Mouse (Mus musculus): ENCODE measurements at regions not wholly inside any gene's neighbourhood (a gene's known extent, or its start where the extent isn't known, plus 50 kb on each side); places are given as distances from the start of the nearest gene placed in this dataset.

DNA sequence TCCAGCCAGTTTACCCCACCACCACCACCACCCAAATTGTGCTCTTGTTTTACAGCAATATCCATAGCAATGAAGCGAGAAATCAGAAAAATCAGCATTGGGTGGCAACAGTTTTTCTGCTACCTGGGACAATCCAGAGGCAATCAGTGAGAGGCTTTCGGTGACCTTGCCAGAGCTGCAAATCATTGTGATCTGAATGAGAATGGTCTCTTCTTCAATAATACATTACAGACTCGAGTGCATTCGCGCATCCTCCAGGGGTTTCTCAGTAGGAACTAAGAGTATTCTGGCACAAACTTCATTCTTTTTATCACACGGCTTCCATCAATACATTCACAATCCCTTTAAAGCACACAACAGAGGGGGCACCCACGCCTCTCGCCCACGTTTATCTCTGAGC is 91.2 kb downstream of the Srek1 start:
- Histone ChIP-seq H3K27ac (ENCODE audit: low read depth, low read length) (no peak overlapping the region), H3K9me3 (ENCODE audit: control insufficient read depth) (no peaks in the 10 kb centered on the region), H3K4me2 (replicated peaks; ENCODE audit: low read depth) (no peak overlapping the region), H3K27me3 (replicated peaks; ENCODE audit: control insufficient read depth, insufficient read depth, low read length) (no peaks in the 10 kb centered on the region), H3K9ac (ENCODE audit: low read depth, low read length) (no peak overlapping the region), H3K4me1 (replicated peaks; ENCODE audit: control insufficient read depth, insufficient read depth, low read length) (no peaks in the 10 kb centered on the region), H3K36me3 (ENCODE audit: control insufficient read depth, insufficient read depth) (no peaks in the 10 kb centered on the region), H3K4me3 (ENCODE audit: low read depth, low read length) (no peak overlapping the region)
- no peak for TF ChIP-seq CTCF (IDR thresholded peaks at IDR 0.05; ENCODE audit: low read depth)
- 79% methylated on average over 9 of the region's 9 CpGs for WGBS
- no peak for ATAC-seq

DNA sequence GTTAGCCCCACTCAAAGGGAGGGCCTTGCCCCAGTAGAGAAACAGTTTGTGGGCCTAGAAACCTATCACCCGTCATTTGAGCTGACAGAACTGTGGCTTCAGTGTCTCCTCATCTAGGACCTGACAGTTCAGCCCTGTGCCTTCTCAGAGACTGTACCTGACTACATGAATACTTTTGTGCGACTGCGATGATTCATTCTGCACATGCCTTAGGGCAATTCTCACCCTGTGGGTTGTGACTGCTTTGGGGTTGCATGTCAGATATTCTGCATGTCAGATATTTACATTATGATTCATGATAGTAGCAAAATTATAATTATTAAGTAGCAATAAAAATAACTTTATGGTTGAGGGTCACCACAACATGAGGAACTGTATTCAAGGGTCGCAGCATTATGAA is 93.7 kb downstream of the Srek1 start:
- H3K4me2 ChIP-seq (replicated peaks; ENCODE audit: low read depth) = no peak overlapping the region
- 85% methylated on average over 4 of the region's 4 CpGs for WGBS
- no peaks in the 10 kb centered on the region for H3K27me3 ChIP-seq (replicated peaks; ENCODE audit: control insufficient read depth, insufficient read depth, low read length)
- no peak overlapping the region for H3K9ac ChIP-seq (ENCODE audit: low read depth, low read length)
- no peak overlapping the region for H3K27ac ChIP-seq (ENCODE audit: low read depth, low read length)
- no peak overlapping the region for H3K4me3 ChIP-seq (ENCODE audit: low read depth, low read length)
- H3K36me3 ChIP-seq (ENCODE audit: control insufficient read depth, insufficient read depth) = no peaks in the 10 kb centered on the region
- no peaks in the 10 kb centered on the region for H3K9me3 ChIP-seq (ENCODE audit: control insufficient read depth)
- ATAC-seq = no peak
- no peak for TF ChIP-seq CTCF (IDR thresholded peaks at IDR 0.05; ENCODE audit: low read depth)
- H3K4me1 ChIP-seq (replicated peaks; ENCODE audit: control insufficient read depth, insufficient read depth, low read length) = no peaks in the 10 kb centered on the region

DNA sequence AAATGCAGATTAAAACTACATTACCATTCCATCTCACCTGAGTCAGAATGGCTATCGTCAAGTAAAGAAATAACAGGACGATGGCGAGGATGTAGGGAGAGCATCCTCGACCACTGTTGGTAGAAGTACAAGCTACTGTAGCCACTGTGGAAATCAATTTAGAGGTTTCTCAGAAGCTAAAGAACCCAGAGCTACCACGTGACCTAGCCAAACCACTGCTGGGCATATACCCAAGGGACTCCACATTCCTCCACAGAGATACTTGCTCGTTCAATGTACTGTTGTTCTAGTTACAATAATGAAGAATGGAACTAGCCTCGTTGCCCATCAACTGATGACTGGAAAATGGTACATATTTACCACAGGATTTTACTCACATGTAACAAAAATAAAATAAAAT is 94.4 kb downstream of the Srek1 start:
- no peak for TF ChIP-seq CTCF (IDR thresholded peaks at IDR 0.05; ENCODE audit: low read depth)
- WGBS = 86% methylated on average over 7 of the region's 7 CpGs
- H3K4me1 ChIP-seq (replicated peaks; ENCODE audit: control insufficient read depth, insufficient read depth, low read length) = no peaks in the 10 kb centered on the region

DNA sequence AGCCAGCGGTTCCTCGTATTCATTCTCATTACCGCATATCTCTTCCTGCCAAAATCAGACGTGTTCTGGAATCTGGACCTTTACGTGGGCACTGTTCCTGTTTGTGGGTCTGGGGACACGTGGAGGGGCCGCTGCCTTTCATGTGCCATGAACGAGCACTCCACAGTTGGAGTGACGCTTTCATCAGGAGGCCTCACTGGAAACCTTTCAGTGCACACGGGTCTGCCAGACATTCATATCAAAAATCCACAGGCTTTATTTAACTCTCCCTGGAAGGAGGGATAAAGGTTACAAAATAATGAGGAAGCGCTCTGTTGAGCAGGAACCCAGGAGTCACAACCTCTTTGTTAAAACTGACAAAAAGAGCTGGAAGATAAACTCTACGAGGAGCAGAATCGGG is 97.6 kb downstream of the Srek1 start:
- TF ChIP-seq CTCF (IDR thresholded peaks at IDR 0.05; ENCODE audit: low read depth) = no peak
- Histone ChIP-seq H3K4me3 (ENCODE audit: low read depth, low read length) (no peak overlapping the region), H3K9me3 (ENCODE audit: control insufficient read depth) (no peaks in the 10 kb centered on the region), H3K27ac (ENCODE audit: low read depth, low read length) (no peak overlapping the region), H3K27me3 (replicated peaks; ENCODE audit: control insufficient read depth, insufficient read depth, low read length) (no peaks in the 10 kb centered on the region), H3K36me3 (ENCODE audit: control insufficient read depth, insufficient read depth) (no peaks in the 10 kb centered on the region), H3K4me2 (replicated peaks; ENCODE audit: low read depth) (no peak overlapping the region), H3K9ac (ENCODE audit: low read depth, low read length) (no peak overlapping the region), H3K4me1 (replicated peaks; ENCODE audit: control insufficient read depth, insufficient read depth, low read length) (no peaks in the 10 kb centered on the region)
- whole genome bisulfite sequencing = 82% methylated on average over 13 of the region's 13 CpGs
- no peak for ATAC-seq

More for the DNA sequence above, 94.4 kb downstream of the Srek1 start:
- Histone ChIP-seq H3K9ac (ENCODE audit: low read depth, low read length) (no peak overlapping the region), H3K36me3 (ENCODE audit: control insufficient read depth, insufficient read depth) (no peaks in the 10 kb centered on the region), H3K9me3 (ENCODE audit: control insufficient read depth) (no peaks in the 10 kb centered on the region), H3K27me3 (replicated peaks; ENCODE audit: control insufficient read depth, insufficient read depth, low read length) (no peaks in the 10 kb centered on the region), H3K4me2 (replicated peaks; ENCODE audit: low read depth) (no peak overlapping the region), H3K27ac (ENCODE audit: low read depth, low read length) (no peak overlapping the region), H3K4me3 (ENCODE audit: low read depth, low read length) (no peak overlapping the region)
- ATAC-seq = no peak

DNA sequence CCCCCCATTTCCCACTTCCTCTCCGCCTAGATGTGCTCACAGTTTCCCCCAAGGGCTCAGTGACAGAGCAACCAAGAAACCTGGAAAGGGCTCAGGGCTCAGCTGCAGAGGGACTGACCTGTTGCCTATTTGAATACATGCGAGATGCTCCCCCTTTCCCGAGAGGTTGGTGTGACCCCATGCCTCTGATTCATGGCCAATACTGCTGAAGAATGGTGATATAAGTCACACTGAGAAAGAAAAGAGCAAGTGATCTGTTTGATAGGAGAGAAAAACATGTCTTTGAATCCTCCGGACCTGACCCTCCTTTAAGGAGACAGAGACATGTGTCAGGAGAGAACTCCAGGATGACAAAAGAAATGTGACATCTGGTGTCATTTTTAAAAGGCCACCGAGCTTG is 98.2 kb downstream of the Srek1 start:
- Histone ChIP-seq H3K4me1 (replicated peaks; ENCODE audit: control insufficient read depth, insufficient read depth, low read length) (no peaks in the 10 kb centered on the region), H3K9me3 (ENCODE audit: control insufficient read depth) (no peaks in the 10 kb centered on the region), H3K27ac (ENCODE audit: low read depth, low read length) (no peak overlapping the region), H3K4me3 (ENCODE audit: low read depth, low read length) (no peak overlapping the region), H3K27me3 (replicated peaks; ENCODE audit: control insufficient read depth, insufficient read depth, low read length) (no peaks in the 10 kb centered on the region), H3K9ac (ENCODE audit: low read depth, low read length) (no peak overlapping the region), H3K36me3 (ENCODE audit: control insufficient read depth, insufficient read depth) (no peaks in the 10 kb centered on the region), H3K4me2 (replicated peaks; ENCODE audit: low read depth) (no peak overlapping the region)
- no peak for TF ChIP-seq CTCF (IDR thresholded peaks at IDR 0.05; ENCODE audit: low read depth)
- no peak for ATAC-seq
- WGBS = 83% methylated on average over 5 of the region's 5 CpGs

DNA sequence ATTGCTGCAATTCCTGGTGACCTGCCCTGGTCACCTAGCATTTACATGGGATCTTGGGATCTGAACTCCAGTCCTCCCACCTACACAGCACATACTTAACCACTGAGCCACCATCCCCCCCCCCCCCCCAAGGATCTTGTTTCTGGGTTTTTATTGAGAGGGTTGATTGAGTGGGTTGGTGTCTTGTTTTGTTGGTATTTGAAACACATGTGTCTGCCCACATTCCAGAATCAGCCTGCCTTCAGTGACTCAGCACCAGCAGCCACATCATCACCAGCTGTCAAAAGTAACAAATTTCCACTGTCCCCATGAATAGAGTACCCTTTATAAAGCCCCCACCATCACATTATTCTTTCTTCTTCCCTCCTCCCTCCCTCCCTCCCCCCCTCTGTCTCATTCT is 103.8 kb downstream of the Srek1 start:
- Histone ChIP-seq H3K9ac (ENCODE audit: low read depth, low read length) (no peak overlapping the region), H3K36me3 (ENCODE audit: control insufficient read depth, insufficient read depth) (no peaks in the 10 kb centered on the region), H3K4me1 (replicated peaks; ENCODE audit: control insufficient read depth, insufficient read depth, low read length) (no peaks in the 10 kb centered on the region), H3K4me2 (replicated peaks; ENCODE audit: low read depth) (no peak overlapping the region), H3K9me3 (ENCODE audit: control insufficient read depth) (no peaks in the 10 kb centered on the region), H3K27ac (ENCODE audit: low read depth, low read length) (no peak overlapping the region), H3K27me3 (replicated peaks; ENCODE audit: control insufficient read depth, insufficient read depth, low read length) (no peaks in the 10 kb centered on the region), H3K4me3 (ENCODE audit: low read depth, low read length) (no peak overlapping the region)
- no peak for TF ChIP-seq CTCF (IDR thresholded peaks at IDR 0.05; ENCODE audit: low read depth)
- no peak for ATAC-seq

DNA sequence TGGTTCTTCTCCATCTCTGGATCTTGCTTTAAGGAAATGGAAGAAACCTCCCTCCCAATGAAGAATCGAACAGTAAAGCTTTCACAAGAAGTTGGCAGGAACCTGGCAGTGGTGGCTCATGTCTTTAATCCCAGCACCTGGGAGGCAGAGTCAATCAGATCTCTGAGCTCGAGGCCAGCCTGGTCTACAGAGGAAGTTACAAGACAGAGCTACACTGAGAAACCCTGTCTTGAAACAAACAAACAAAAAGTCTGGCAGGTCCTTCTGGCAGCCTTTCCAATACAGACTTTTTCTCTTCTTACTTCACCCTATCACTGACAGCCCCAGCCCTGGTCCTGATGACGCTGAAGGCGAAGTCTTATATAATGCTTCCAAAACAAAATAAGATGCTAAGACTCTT is 104.6 kb downstream of the Srek1 start:
- H3K9ac ChIP-seq (ENCODE audit: low read depth, low read length) = no peak overlapping the region
- H3K36me3 ChIP-seq (ENCODE audit: control insufficient read depth, insufficient read depth) = no peaks in the 10 kb centered on the region
- no peak overlapping the region for H3K4me3 ChIP-seq (ENCODE audit: low read depth, low read length)
- H3K27ac ChIP-seq (ENCODE audit: low read depth, low read length) = no peak overlapping the region
- H3K4me1 ChIP-seq (replicated peaks; ENCODE audit: control insufficient read depth, insufficient read depth, low read length) = no peaks in the 10 kb centered on the region
- WGBS = 88% methylated on average over 4 of the region's 4 CpGs
- no peaks in the 10 kb centered on the region for H3K9me3 ChIP-seq (ENCODE audit: control insufficient read depth)
- H3K27me3 ChIP-seq (replicated peaks; ENCODE audit: control insufficient read depth, insufficient read depth, low read length) = no peaks in the 10 kb centered on the region
- no peak for TF ChIP-seq CTCF (IDR thresholded peaks at IDR 0.05; ENCODE audit: low read depth)
- no peak for ATAC-seq
- H3K4me2 ChIP-seq (replicated peaks; ENCODE audit: low read depth) = no peak overlapping the region

Data from intestine, postnatal 0 days (tissue).